Mouse (Mus musculus) testis, adult 2 months (tissue): Measurements from ENCODE around the gene Nfic.

ENCODE experiments used
- CTCF ChIP-seq: fragments of 200-500 bp; IDR thresholded peaks from 2 replicates; pipeline ENCODE4 v1.5.1; 2012; ENCODE audit warnings: low read depth, mild to moderate bottlenecking, inconsistent platforms, low read length, moderate library complexity; ENCODE audit not compliant: control insufficient read depth, insufficient read depth, insufficient replicate concordance
- POLR2A ChIP-seq: fragments of 200-500 bp; IDR thresholded peaks from 2 replicates; pipeline ENCODE4 v1.6.1; 2012; ENCODE audit warnings: low read depth, mild to moderate bottlenecking, inconsistent platforms, low read length, moderate library complexity; ENCODE audit not compliant: control insufficient read depth

- TF ChIP-seq CTCF, result no peak
- no peak for TF ChIP-seq POLR2A
Measured at GRCm38 (mm10) chr10:81379809-81380378, 75.5 kb downstream of the Nfic start.
